Mouse (Mus musculus) spleen, adult 2 months (tissue): ENCODE results near the gene Wfdc1.

Experiments
- CTCF ChIP-seq: fragments of 200-500 bp; IDR thresholded peaks from 2 replicates; pipeline ENCODE4 v1.5.1; 2011; ENCODE audit warnings: mild to moderate bottlenecking, inconsistent platforms; ENCODE audit not compliant: insufficient read depth, insufficient read length, insufficient replicate concordance; ENCODE audit errors: extremely low read depth
- POLR2A ChIP-seq: fragments of 200-500 bp; IDR thresholded peaks from 2 replicates; pipeline ENCODE4 v1.6.1; 2011; ENCODE audit warnings: low read depth, low read length, inconsistent platforms

DNA sequence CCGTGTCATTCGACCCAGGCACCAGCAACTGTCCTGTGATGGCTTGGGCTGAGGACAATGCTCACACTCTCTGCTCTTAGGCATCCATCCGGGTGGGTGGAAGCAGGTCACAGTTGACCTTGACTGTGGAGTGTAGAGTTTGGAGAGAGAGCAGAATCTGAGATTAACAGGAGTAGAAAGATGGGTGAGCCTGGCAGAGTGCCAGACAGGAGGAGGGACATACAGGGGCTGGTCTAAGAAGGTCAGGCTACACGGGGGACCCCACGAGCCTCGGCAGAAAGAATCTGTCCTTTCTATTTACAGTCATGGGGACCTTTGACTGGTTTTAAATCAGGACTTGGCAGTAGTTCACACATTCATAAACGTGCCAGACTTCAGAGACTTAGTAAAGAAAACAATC lies 36.8 kb downstream of the Wfdc1 start:
- TF ChIP-seq CTCF (no peak), POLR2A (no peak)
